Mouse (Mus musculus): Measurements from ENCODE around the gene Klf13.

The Klf13 gene

GRCm38 (mm10) chr7:63910225-63910624 is 28.5 kb downstream of the Klf13 start:
- in situ Hi-C loops (cut with MboI, MseI): loop anchor here (10.0 kb wide), 1 partner anchor 155 kb away; no protein-coding TSS in a partner anchor

GRCm38 (mm10) chr7:63908496-63909285 is 30.0 kb downstream of the Klf13 start:
- in situ Hi-C loops (cut with MboI, MseI): no loop called here

GRCm38 (mm10) chr7:63907778-63908495 is 30.8 kb downstream of the Klf13 start:
- in situ Hi-C loops (cut with MboI, MseI): no loop called here

- in situ Hi-C loops (cut with MboI, MseI): no loop called here
Observed at GRCm38 (mm10) chr7:63905642-63906041, 33.1 kb downstream of the Klf13 start.

GRCm38 (mm10) chr7:63905190-63905589 is 33.5 kb downstream of the Klf13 start:
- in situ Hi-C loops (cut with MboI, MseI): no loop called here

- in situ Hi-C loops (cut with MboI, MseI): no loop called here
Observed at GRCm38 (mm10) chr7:63903635-63904380, 34.9 kb downstream of the Klf13 start.

- in situ Hi-C loops (cut with MboI, MseI): no loop called here
Observed at GRCm38 (mm10) chr7:63902604-63903210, 36.0 kb downstream of the Klf13 start.

- in situ Hi-C loops (cut with MboI, MseI): no loop called here
Observed at GRCm38 (mm10) chr7:63901942-63902341, 36.8 kb downstream of the Klf13 start.

- in situ Hi-C loops (cut with MboI, MseI): no loop called here
Observed at GRCm38 (mm10) chr7:63901346-63901745, 37.4 kb downstream of the Klf13 start.

- in situ Hi-C loops (cut with MboI, MseI): no loop called here
Observed at GRCm38 (mm10) chr7:63900411-63900810, 38.3 kb downstream of the Klf13 start.

GRCm38 (mm10) chr7:63899925-63900324 is 38.8 kb downstream of the Klf13 start:
- in situ Hi-C loops (cut with MboI, MseI): no loop called here

GRCm38 (mm10) chr7:63898201-63898600 is 40.5 kb downstream of the Klf13 start:
- in situ Hi-C loops (cut with MboI, MseI): no loop called here

- in situ Hi-C loops (cut with MboI, MseI): no loop called here
Observed at GRCm38 (mm10) chr7:63897655-63898054, 41.1 kb downstream of the Klf13 start.

GRCm38 (mm10) chr7:63896968-63897468 is 41.7 kb downstream of the Klf13 start:
- in situ Hi-C loops (cut with MboI, MseI): no loop called here

- in situ Hi-C loops (cut with MboI, MseI): no loop called here
Observed at GRCm38 (mm10) chr7:63896276-63896967, 42.3 kb downstream of the Klf13 start.

GRCm38 (mm10) chr7:63895223-63895622 is 43.5 kb downstream of the Klf13 start:
- in situ Hi-C loops (cut with MboI, MseI): no loop called here

- in situ Hi-C loops (cut with MboI, MseI): no loop called here
Observed at GRCm38 (mm10) chr7:63894662-63895061, 44.1 kb downstream of the Klf13 start.

- in situ Hi-C loops (cut with MboI, MseI): no loop called here
Observed at GRCm38 (mm10) chr7:63893729-63894128, 45.0 kb downstream of the Klf13 start.

GRCm38 (mm10) chr7:63893201-63893600 is 45.5 kb downstream of the Klf13 start:
- in situ Hi-C loops (cut with MboI, MseI): no loop called here

- in situ Hi-C loops (cut with MboI, MseI): no loop called here
Observed at GRCm38 (mm10) chr7:63891488-63892075, 47.1 kb downstream of the Klf13 start.
